Mouse (Mus musculus) adrenal gland, adult 2 months (tissue): ENCODE measurements around the gene Fam71a. TPM values are rescaled to one million over a fixed set of nuclear protein-coding genes. Genes with fewer than 3 reads are reported as not detected.

Source experiments
- DNase-seq: peaks from one replicate; pipeline ENCODE4 v3.0.0; 2021
- long read RNA-seq: library from polyadenylated mRNA; stranded (forward); transcript quantifications from one replicate; pipeline ENCODE4 v2.0.0, GENCODE M21; 2021
- polyA plus RNA-seq: library from polyadenylated mRNA; depleted of rRNA; stranded (reverse); fragments of >200 nt; gene quantifications from 2 replicates; pipeline ENCODE4 v1.2.3, GENCODE M21; 2012; rRNA removed
- total RNA-seq, 2 experiments: library from RNA; stranded (reverse); gene quantifications; 2 replicates each; pipeline ENCODE4 v1.2.3; 2021

The Fam71a gene
- total RNA-seq (not detected), polyA plus RNA-seq (not detected in 2 replicates)
- long read RNA-seq = 0 reads

GRCm38 (mm10) chr1:191164717-191165116, at the start of gene Fam71a:
Gene Fam71a, minus strand, starts transcription at chr1:191164817.
- no peak for DNase-seq

GRCm38 (mm10) chr1:191211096-191211495, 46.5 kb upstream of the Fam71a start:
- no peak for DNase-seq

GRCm38 (mm10) chr1:191205791-191206190, 41.2 kb upstream of the Fam71a start:
- no peak for DNase-seq

GRCm38 (mm10) chr1:191204876-191205275, 40.3 kb upstream of the Fam71a start:
- no peak for DNase-seq

GRCm38 (mm10) chr1:191203496-191203895, 38.9 kb upstream of the Fam71a start:
- DNase-seq = no peak

DNA sequence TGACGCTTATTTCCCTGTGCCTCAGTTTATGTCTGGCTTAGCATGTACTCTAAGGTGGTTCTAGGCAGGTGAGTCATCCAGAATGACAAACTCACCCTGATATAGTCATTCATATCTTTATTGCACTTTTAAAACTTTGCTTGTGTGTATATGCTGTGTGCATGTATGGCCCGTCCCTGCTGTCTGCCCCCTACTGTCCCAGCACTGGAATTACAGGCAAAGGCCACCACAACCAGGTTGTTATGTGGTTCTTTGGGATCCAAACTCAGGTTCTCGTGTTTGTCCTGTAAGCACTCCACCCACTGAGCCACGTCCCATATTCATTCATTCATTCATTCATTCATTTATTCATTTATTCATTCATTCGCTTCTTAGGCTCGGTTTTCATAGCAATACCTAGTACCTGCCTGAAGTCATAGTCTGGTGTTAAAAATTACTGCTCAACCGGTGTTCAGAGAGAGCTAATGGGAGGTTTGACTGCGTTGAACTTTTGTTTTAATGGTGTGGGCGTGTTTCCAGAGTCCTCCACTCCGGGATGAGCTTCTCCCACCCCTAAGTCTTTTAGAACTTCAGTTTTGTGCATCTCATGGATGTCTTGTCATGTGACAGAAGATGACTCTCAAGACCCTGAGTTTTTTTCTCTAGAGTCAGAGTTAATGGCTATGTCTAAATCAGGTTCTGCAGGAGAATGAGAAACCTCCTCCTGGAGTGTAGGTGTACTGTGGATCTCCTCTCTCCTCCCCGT, 37.8 kb upstream of the Fam71a start:
- DNase-seq = no peak

DNA sequence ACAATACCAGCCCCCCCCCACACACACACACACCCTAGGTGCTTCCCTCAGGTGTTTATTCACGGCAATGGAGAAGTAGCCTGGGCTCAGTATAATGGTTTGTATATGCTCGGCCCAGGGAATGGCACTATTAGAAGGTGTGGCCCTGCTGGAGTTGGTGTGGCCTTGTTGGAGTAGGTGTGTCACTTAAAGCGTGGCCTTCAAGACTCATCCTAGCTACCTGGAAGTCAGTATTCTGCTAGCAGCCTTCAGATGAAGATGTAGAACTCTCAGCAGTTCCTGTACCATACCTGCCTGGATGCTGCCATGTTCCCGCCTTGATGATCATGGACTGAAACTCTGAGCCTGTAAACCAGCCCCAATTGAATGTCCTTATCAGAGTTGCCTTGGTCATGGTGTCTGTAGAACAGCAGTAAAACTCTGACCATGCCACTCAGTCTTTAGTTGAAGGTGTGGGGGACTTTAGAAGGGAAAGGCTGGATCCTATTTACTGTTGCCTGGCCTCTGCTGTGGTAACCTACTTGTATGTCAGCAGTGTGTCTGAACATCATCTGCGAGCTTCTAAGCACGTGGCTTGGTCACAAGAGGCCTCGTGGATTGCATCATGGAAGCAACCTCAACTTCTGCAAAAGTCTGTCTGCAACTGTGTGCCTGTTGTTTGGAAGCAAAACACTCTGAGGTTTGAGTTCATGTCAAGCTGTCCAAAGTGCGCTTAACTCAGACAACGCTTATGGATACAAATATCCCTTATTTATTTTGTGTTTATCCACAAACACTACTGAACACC, 36.4 kb upstream of the Fam71a start:
- DNase-seq = no peak

DNA sequence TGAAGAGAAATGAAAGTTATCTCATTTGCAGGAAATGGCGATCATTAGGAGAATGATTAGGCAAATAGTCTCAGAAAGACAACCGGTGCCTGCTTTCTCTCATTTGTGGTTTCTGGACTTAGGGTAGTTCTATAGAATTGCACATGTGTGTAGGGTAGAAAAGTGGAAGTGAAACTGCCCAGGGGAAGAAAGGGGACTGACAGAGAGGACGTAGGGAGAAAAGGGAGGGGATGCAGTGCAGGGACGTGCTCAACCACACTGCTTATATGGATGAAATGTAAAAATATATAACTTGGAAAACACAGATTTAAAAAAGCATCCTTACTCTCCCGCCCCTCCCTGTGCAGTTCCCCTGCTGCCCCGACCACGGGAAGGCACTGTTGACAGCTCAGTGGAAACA, 33.3 kb upstream of the Fam71a start:
- DNase-seq = no peak

GRCm38 (mm10) chr1:191196016-191196415, 31.4 kb upstream of the Fam71a start:
- no peak for DNase-seq

GRCm38 (mm10) chr1:191193657-191194424, 29.2 kb upstream of the Fam71a start:
- DNase-seq = no peak

- DNase-seq = no peak
Measured at GRCm38 (mm10) chr1:191192751-191193150, 28.1 kb upstream of the Fam71a start.

GRCm38 (mm10) chr1:191192213-191192612, 27.6 kb upstream of the Fam71a start:
- DNase-seq = no peak

DNA sequence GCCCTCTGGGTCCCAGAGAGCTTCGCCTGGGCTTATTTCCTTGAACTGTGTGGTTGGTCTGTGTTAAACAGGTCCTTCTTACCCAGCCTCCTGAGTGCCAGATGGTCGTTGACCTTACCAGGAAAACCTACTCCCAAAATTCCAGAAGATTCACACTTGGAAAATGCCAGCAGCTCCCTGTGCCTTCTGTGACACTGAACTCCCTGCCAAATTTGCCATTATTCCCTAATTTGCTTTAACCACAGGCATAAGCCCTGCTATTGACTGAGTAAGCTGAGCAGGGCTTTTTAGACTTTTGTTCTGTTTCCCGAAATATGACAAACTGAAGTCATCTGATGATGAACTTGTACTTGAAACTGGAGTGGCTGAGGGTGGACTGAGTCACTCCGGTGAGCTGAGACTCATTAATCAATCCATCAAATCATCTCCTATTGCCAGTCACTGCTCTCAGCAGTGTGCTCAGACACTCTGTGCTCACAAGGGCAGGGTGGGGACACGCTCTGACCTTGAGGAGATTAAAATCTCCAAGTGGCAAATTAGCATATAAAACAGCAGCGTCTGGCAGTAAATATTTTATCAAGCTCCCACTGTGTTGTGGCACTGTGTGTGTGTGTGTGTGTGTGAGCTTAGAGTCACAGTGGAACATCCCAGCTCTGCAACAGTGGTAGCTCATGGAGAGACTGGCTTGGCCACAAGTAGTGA, 25.2 kb upstream of the Fam71a start:
- no peak for DNase-seq

DNA sequence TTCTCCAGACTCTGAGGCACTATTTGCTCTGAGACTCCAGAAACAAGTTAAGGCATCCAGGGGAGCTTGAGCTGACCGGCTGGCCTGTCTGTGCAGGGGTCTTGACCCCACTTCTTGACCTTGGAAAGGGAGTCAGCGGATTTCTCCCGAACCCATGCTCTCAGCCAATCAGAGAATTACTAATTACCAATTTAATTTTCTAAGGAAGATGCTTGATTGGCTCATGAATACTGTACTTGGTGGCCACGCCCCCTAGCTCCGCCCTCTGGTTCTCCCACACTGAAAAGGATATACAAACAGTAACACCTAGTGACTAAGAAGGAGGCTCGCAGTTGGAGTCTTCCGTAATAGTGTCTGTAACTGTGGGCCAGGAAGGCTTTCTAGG, 21.8 kb upstream of the Fam71a start:
- no peak for DNase-seq

- no peak for DNase-seq
Measured at GRCm38 (mm10) chr1:191185761-191186385, 21.3 kb upstream of the Fam71a start.

- peak; percentile 48 for DNase-seq
Measured at GRCm38 (mm10) chr1:191184841-191185251, 20.2 kb upstream of the Fam71a start.

- DNase-seq = peak; percentile 46
Measured at GRCm38 (mm10) chr1:191184066-191184815, 19.6 kb upstream of the Fam71a start.

- DNase-seq = peak; percentile 100
Measured at GRCm38 (mm10) chr1:191183163-191184065, 18.8 kb upstream of the Fam71a start.

- peak; percentile 85 for DNase-seq
Measured at GRCm38 (mm10) chr1:191182431-191183162, 18.0 kb upstream of the Fam71a start.
